Mouse (Mus musculus) forebrain, embryonic 15.5 days (tissue): ENCODE data around the gene Vmn1r6. TPM values are rescaled to one million over a fixed set of nuclear protein-coding genes. Genes with fewer than 3 reads are reported as not detected.
"Not testable (repeated sequence)": the region's sequence is repeated elsewhere in the genome, so short reads cannot be mapped to it uniquely, and the experiment has no call there.

ENCODE experiments used
- ATAC-seq: fragments of 200-750 bp; cut with Nextera tagmentation; replicated peaks from 2 replicates; pipeline ENCODE4 v1.8.0; 2017; ENCODE audit warnings: mild to moderate bottlenecking, moderate TSS enrichment, moderate library complexity
- H3K27ac ChIP-seq: fragments of 300-500 bp; sonication (generic); replicated peaks from 2 replicates; pipeline ENCODE4 v1.5.1; 2015; ENCODE audit warnings: mild to moderate bottlenecking, inconsistent platforms
- H3K27me3 ChIP-seq: fragments of 300-500 bp; sonication (generic); 2 replicates; pipeline ENCODE4 v1.6.1; 2015; ENCODE audit warnings: inconsistent platforms
- H3K36me3 ChIP-seq: fragments of 300-500 bp; sonication (generic); 2 replicates; pipeline ENCODE4 v1.6.1; 2015; ENCODE audit warnings: mild to moderate bottlenecking, inconsistent platforms
- H3K4me1 ChIP-seq: fragments of 300-500 bp; sonication (generic); 2 replicates; pipeline ENCODE4 v1.6.1; 2015; ENCODE audit warnings: inconsistent platforms
- H3K4me2 ChIP-seq: fragments of 300-500 bp; sonication (generic); replicated peaks from 2 replicates; pipeline ENCODE4 v1.6.1; 2015; ENCODE audit warnings: mild to moderate bottlenecking, inconsistent platforms
- H3K4me3 ChIP-seq: fragments of 300-500 bp; sonication (generic); 2 replicates; pipeline ENCODE4 v1.5.1; 2015; ENCODE audit warnings: mild to moderate bottlenecking, inconsistent platforms
- H3K9ac ChIP-seq: fragments of 300-500 bp; sonication (generic); replicated peaks from 2 replicates; pipeline ENCODE4 v1.6.1; 2015; ENCODE audit warnings: mild to moderate bottlenecking, inconsistent platforms
- H3K9me3 ChIP-seq: fragments of 300-500 bp; sonication (generic); 2 replicates; pipeline ENCODE4 v1.6.1; 2016; ENCODE audit warnings: inconsistent platforms
- WGBS: fragments of 180-500 bp; shearing (Covaris S2); methylation state at CpG from one replicate; pipeline ENCODE4 v1.1.7; 2015; ENCODE audit warnings: mixed read lengths; 5-methylcytosine and 5-hydroxymethylcytosine counted together
- polyA plus RNA-seq: library from polyadenylated mRNA; unstranded; fragments of >200 nt; fragmentation: Nextera tagmentation; extraction: Ambion mirVana; gene quantifications from 2 replicates; pipeline ENCODE4 v1.2.1, GENCODE M21; 2015

The Vmn1r6 gene
- not detected in 2 replicates for polyA plus RNA-seq

- H3K4me3 ChIP-seq: no peak within 1 kb of the TSS
- H3K4me1 ChIP-seq: no peaks in the 10 kb centered on the region
- H3K9me3 ChIP-seq: no peaks in the 10 kb centered on the region
- no peak within 1 kb of the TSS for H3K9ac ChIP-seq
- no peaks in the 10 kb centered on the region for H3K36me3 ChIP-seq
- H3K27ac ChIP-seq: no peak within 1 kb of the TSS
- H3K4me2 ChIP-seq: no peak within 1 kb of the TSS
- no peaks in the 10 kb centered on the region for H3K27me3 ChIP-seq
- no peak for ATAC-seq
- WGBS: 87% methylated on average over 2 of the region's 2 CpGs
These were observed at the start of gene Vmn1r6 for GRCm38 (mm10) chr6:56996943-56997342. Vmn1r6 (plus strand) TSS chr6:56997243.

GRCm38 (mm10) chr6:56956436-56956835, 40.6 kb upstream of the Vmn1r6 start:
- 74% methylated on average over 5 of the region's 5 CpGs for WGBS
- no peak overlapping the region for H3K27ac ChIP-seq
- no peaks in the 10 kb centered on the region for H3K4me1 ChIP-seq
- no peak overlapping the region for H3K4me3 ChIP-seq
- H3K27me3 ChIP-seq: no peaks in the 10 kb centered on the region
- H3K36me3 ChIP-seq: no peaks in the 10 kb centered on the region
- H3K9ac ChIP-seq: no peak overlapping the region
- no peak overlapping the region for H3K4me2 ChIP-seq
- no peak for ATAC-seq
- no peaks in the 10 kb centered on the region for H3K9me3 ChIP-seq

GRCm38 (mm10) chr6:56969973-56970372, 27.1 kb upstream of the Vmn1r6 start, which contains the start of gene Vmn1r5:
Vmn1r5 (plus strand) TSS chr6:56970273.
- H3K27me3 ChIP-seq: no peaks in the 10 kb centered on the region

GRCm38 (mm10) chr6:57025224-57025623, 28.2 kb downstream of the Vmn1r6 start, which contains the start of gene Vmn1r7:
Vmn1r7 (minus strand) TSS chr6:57025324.
- WGBS: 97% methylated on average over 2 of the region's 2 CpGs
- not testable (repeated sequence) for H3K4me1 ChIP-seq, ATAC-seq, H3K27me3 ChIP-seq, H3K9ac ChIP-seq, H3K4me3 ChIP-seq, H3K36me3 ChIP-seq, H3K27ac ChIP-seq, H3K4me2 ChIP-seq, H3K9me3 ChIP-seq

More at GRCm38 (mm10) chr6:56969973-56970372, 27.1 kb upstream of the Vmn1r6 start, which contains the start of gene Vmn1r5:
- H3K9me3 ChIP-seq: no peaks in the 10 kb centered on the region
- no peak within 1 kb of the TSS for H3K4me3 ChIP-seq
- no peak within 1 kb of the TSS for H3K4me2 ChIP-seq
- no peaks in the 10 kb centered on the region for H3K4me1 ChIP-seq
- no peaks in the 10 kb centered on the region for H3K36me3 ChIP-seq
- H3K27ac ChIP-seq: no peak within 1 kb of the TSS
- ATAC-seq: no peak
- no peak within 1 kb of the TSS for H3K9ac ChIP-seq

GRCm38 (mm10) chr6:57031984-57032383, 34.9 kb downstream of the Vmn1r6 start, which contains the start of gene Vmn1r8:
Vmn1r8 (plus strand) TSS chr6:57032284.
- no peaks in the 10 kb centered on the region for H3K9me3 ChIP-seq
- H3K4me1 ChIP-seq: no peaks in the 10 kb centered on the region
- no peak within 1 kb of the TSS for H3K4me2 ChIP-seq
- H3K27ac ChIP-seq: no peak within 1 kb of the TSS
- no peak within 1 kb of the TSS for H3K9ac ChIP-seq
- no peaks in the 10 kb centered on the region for H3K27me3 ChIP-seq
- H3K4me3 ChIP-seq: no peak within 1 kb of the TSS
- no peaks in the 10 kb centered on the region for H3K36me3 ChIP-seq
- no peak for ATAC-seq

- Histone ChIP-seq H3K27ac (no peak overlapping the region), H3K9me3 (no peaks in the 10 kb centered on the region), H3K27me3 (no peaks in the 10 kb centered on the region), H3K36me3 (no peaks in the 10 kb centered on the region), H3K4me3 (no peak overlapping the region), H3K4me1 (no peaks in the 10 kb centered on the region), H3K4me2 (no peak overlapping the region), H3K9ac (no peak overlapping the region)
- 83% methylated on average over 2 of the region's 2 CpGs for WGBS
- no peak for ATAC-seq
These were observed 37.6 kb downstream of the Vmn1r6 start for GRCm38 (mm10) chr6:57034674-57035073.

Other genes starting within 250 kb of the Vmn1r6 start
- 36.4 and 37.9 TPM in 2 replicates for gene Kbtbd2, start 199.4 kb upstream of the Vmn1r6 start, polyA plus RNA-seq
- 27.7 and 30.6 TPM in 2 replicates for gene Fkbp9, start 165.2 kb upstream of the Vmn1r6 start, polyA plus RNA-seq
- gene Nt5c3, start 73.3 kb upstream of the Vmn1r6 start, polyA plus RNA-seq: 150 and 159 TPM in 2 replicates
- 0.29 and 0.43 TPM in 2 replicates for gene Vmn1r4, start 73.2 kb upstream of the Vmn1r6 start, polyA plus RNA-seq
- gene Vmn1r5, start 27.0 kb upstream of the Vmn1r6 start, polyA plus RNA-seq: not detected in 2 replicates
- not detected in 2 replicates for gene Vmn1r7, start 28.1 kb downstream of the Vmn1r6 start, polyA plus RNA-seq
- gene Vmn1r8, start 35.0 kb downstream of the Vmn1r6 start, polyA plus RNA-seq: not detected in 2 replicates
- gene Vmn1r9, start 69.5 kb downstream of the Vmn1r6 start, polyA plus RNA-seq: not detected in 2 replicates
- not detected in 2 replicates for gene Vmn1r10, start 112.2 kb downstream of the Vmn1r6 start, polyA plus RNA-seq
- not detected in 2 replicates for gene Vmn1r11, start 136.2 kb downstream of the Vmn1r6 start, polyA plus RNA-seq
- gene Vmn1r12, start 159.7 kb downstream of the Vmn1r6 start, polyA plus RNA-seq: not detected in 2 replicates
- gene Vmn1r13, start 206.0 kb downstream of the Vmn1r6 start, polyA plus RNA-seq: not detected in 2 replicates
- not detected in 2 replicates for gene Vmn1r14, start 234.4 kb downstream of the Vmn1r6 start, polyA plus RNA-seq